Mouse (Mus musculus) heart, embryonic 13.5 days (tissue): ENCODE results near the gene Kcnab2. TPM values are rescaled to one million over a fixed set of nuclear protein-coding genes. Genes with fewer than 3 reads are reported as not detected.
A peak's percentile ranks its signal among the peaks of the same experiment; 100 is the strongest.

Experiments
- ATAC-seq: fragments of 200-750 bp; cut with Nextera tagmentation; 2 replicates; pipeline ENCODE4 v1.8.0; 2017; ENCODE audit warnings: moderate TSS enrichment; ENCODE audit not compliant: insufficient number of reproducible peaks, low FRiP score, low TSS enrichment; ENCODE audit errors: extremely low read depth
- H3K27ac ChIP-seq: fragments of 300-500 bp; sonication (generic); replicated peaks from 2 replicates; pipeline ENCODE4 v1.5.1; 2015; ENCODE audit warnings: moderate library complexity, mild to moderate bottlenecking, inconsistent platforms
- H3K27me3 ChIP-seq: fragments of 300-500 bp; sonication (generic); replicated peaks from 2 replicates; pipeline ENCODE4 v1.6.1; 2015; ENCODE audit warnings: mild to moderate bottlenecking, inconsistent platforms
- H3K36me3 ChIP-seq: fragments of 300-500 bp; sonication (generic); 2 replicates; pipeline ENCODE4 v1.6.1; 2015; ENCODE audit warnings: mild to moderate bottlenecking, inconsistent platforms
- H3K4me1 ChIP-seq: fragments of 300-500 bp; sonication (generic); 2 replicates; pipeline ENCODE4 v1.6.1; 2015; ENCODE audit warnings: inconsistent platforms
- H3K4me2 ChIP-seq: fragments of 300-500 bp; sonication (generic); 2 replicates; pipeline ENCODE4 v1.6.1; 2015; ENCODE audit warnings: inconsistent platforms, mild to moderate bottlenecking, moderate library complexity
- H3K4me3 ChIP-seq: fragments of 300-500 bp; sonication (generic); 2 replicates; pipeline ENCODE4 v1.5.1; 2015; ENCODE audit warnings: moderate library complexity, mild to moderate bottlenecking, inconsistent platforms
- H3K9ac ChIP-seq: fragments of 300-500 bp; sonication (generic); 2 replicates; pipeline ENCODE4 v1.6.1; 2015; ENCODE audit warnings: inconsistent platforms, mild to moderate bottlenecking, moderate library complexity
- H3K9me3 ChIP-seq: fragments of 300-500 bp; sonication (generic); 2 replicates; pipeline ENCODE4 v1.6.1; 2016; ENCODE audit warnings: inconsistent platforms
- WGBS: fragments of 180-500 bp; shearing (Covaris S2); methylation state at CpG from one replicate; pipeline ENCODE4 v1.1.7; 2015; ENCODE audit warnings: mixed read lengths; 5-methylcytosine and 5-hydroxymethylcytosine counted together
- polyA plus RNA-seq: library from polyadenylated mRNA; unstranded; fragments of >200 nt; fragmentation: Nextera tagmentation; extraction: Ambion mirVana; gene quantifications from 2 replicates; pipeline ENCODE4 v1.2.1, GENCODE M21; 2015

Kcnab2 gene
- 4.1 and 5.0 TPM in 2 replicates for polyA plus RNA-seq

- Histone ChIP-seq H3K27ac (peak within 1 kb of the TSS; percentile 58; the same call in 1 of the 2 replicates), H3K4me2 (peak within 1 kb of the TSS; percentile 88), H3K9ac (peak within 1 kb of the TSS; percentile 86), H3K9me3 (0 out of 2 replicates have a peak, but pooled peaks cover 1% of the 10 kb centered on the region), H3K36me3 (no peaks in the 10 kb centered on the region), H3K27me3 (peaks cover 42% of the 10 kb centered on the region), H3K4me1 (peaks cover 15% of the 10 kb centered on the region), H3K4me3 (peak within 1 kb of the TSS; percentile 70)
- peak; percentile 89 for ATAC-seq
- WGBS = under 1% methylated on average over 63 of the region's 63 CpGs
Observed at GRCm38 (mm10) chr4:152477466-152478223, at the start of gene Kcnab2. Gene Kcnab2, minus strand, starts transcription at chr4:152477871.

GRCm38 (mm10) chr4:152520083-152520482, 42.4 kb upstream of the Kcnab2 start:
- WGBS = 27% methylated on average over 6 of the region's 6 CpGs
- ATAC-seq = no peak
- Histone ChIP-seq H3K4me1 (no peaks in the 10 kb centered on the region), H3K27me3 (no peaks in the 10 kb centered on the region), H3K9me3 (no peaks in the 10 kb centered on the region), H3K4me2 (no peak overlapping the region), H3K36me3 (no peaks in the 10 kb centered on the region), H3K4me3 (no peak overlapping the region), H3K9ac (no peak overlapping the region), H3K27ac (no peak overlapping the region)

- no peak overlapping the region for H3K4me3 ChIP-seq
- no peak overlapping the region for H3K27ac ChIP-seq
- H3K9me3 ChIP-seq = no peaks in the 10 kb centered on the region
- no peak for ATAC-seq
- 76% methylated on average over 10 of the region's 10 CpGs for WGBS
- H3K9ac ChIP-seq = no peak overlapping the region
- no peaks in the 10 kb centered on the region for H3K4me1 ChIP-seq
- H3K4me2 ChIP-seq = no peak overlapping the region
- no peaks in the 10 kb centered on the region for H3K36me3 ChIP-seq
- H3K27me3 ChIP-seq = no peaks in the 10 kb centered on the region
Observed at GRCm38 (mm10) chr4:152519106-152519505, 41.4 kb upstream of the Kcnab2 start.

- Histone ChIP-seq H3K4me2 (no peak overlapping the region), H3K9me3 (no peaks in the 10 kb centered on the region; the same call in 1 of the 2 replicates), H3K36me3 (no peaks in the 10 kb centered on the region; the same call in none of the 2 replicates), H3K27ac (no peak overlapping the region), H3K4me1 (no peaks in the 10 kb centered on the region), H3K9ac (no peak overlapping the region), H3K4me3 (no peak overlapping the region), H3K27me3 (no peaks in the 10 kb centered on the region)
- 70% methylated on average over 7 of the region's 7 CpGs for WGBS
- no peak for ATAC-seq
Observed at GRCm38 (mm10) chr4:152514884-152515283, 37.2 kb upstream of the Kcnab2 start.

DNA sequence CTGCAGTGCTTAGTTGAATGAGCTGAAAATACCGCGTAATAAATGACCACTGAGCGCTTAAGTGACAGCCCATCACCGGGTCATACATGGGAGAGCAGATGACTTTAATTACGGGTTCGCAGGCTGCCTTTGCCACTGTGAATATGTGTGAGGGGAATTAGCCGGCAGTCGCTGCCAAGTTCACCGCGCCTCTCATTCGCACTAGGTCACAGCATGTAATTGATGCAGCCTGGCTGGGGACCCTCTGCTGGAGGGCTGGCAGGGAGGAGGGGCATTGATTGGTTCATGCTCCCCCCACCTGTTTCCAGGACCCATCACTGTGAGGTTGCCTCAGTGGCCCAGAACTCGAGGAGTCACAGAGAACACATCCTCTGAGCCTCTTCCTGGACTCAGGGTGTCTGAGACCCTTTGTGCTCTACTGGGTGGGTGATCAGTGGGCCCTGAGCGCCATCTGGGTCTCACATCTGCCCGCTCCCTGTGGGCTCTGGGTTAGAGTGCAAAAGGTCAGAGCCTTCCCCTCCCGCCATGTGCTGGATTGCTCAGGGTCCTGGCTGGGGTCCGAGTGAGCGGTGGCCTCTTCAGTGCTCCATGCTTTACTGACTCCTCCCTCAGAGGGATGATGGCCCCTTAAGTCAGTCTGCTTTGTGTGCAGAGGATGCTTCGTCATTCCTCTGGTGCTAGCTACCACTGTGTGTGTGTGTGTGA, 34.7 kb upstream of the Kcnab2 start:
- ATAC-seq = no peak
- Histone ChIP-seq H3K36me3 (peaks cover 11% of the 10 kb centered on the region), H3K27ac (no peak overlapping the region), H3K4me2 (no peak overlapping the region), H3K9ac (no peak overlapping the region), H3K4me3 (no peak overlapping the region), H3K27me3 (no peaks in the 10 kb centered on the region), H3K9me3 (peaks cover 5% of the 10 kb centered on the region), H3K4me1 (no peaks in the 10 kb centered on the region)
- WGBS = 74% methylated on average over 18 of the region's 18 CpGs

- Histone ChIP-seq H3K4me1 (peaks cover 16% of the 10 kb centered on the region), H3K9me3 (peaks cover 16% of the 10 kb centered on the region), H3K27ac (no peak overlapping the region), H3K4me2 (no peak overlapping the region), H3K36me3 (peaks cover 16% of the 10 kb centered on the region), H3K27me3 (no peaks in the 10 kb centered on the region), H3K9ac (no peak overlapping the region), H3K4me3 (no peak overlapping the region)
- ATAC-seq = no peak
- 39% methylated on average over 20 of the region's 20 CpGs for WGBS
Observed at GRCm38 (mm10) chr4:152494360-152494879, 16.7 kb upstream of the Kcnab2 start.

DNA sequence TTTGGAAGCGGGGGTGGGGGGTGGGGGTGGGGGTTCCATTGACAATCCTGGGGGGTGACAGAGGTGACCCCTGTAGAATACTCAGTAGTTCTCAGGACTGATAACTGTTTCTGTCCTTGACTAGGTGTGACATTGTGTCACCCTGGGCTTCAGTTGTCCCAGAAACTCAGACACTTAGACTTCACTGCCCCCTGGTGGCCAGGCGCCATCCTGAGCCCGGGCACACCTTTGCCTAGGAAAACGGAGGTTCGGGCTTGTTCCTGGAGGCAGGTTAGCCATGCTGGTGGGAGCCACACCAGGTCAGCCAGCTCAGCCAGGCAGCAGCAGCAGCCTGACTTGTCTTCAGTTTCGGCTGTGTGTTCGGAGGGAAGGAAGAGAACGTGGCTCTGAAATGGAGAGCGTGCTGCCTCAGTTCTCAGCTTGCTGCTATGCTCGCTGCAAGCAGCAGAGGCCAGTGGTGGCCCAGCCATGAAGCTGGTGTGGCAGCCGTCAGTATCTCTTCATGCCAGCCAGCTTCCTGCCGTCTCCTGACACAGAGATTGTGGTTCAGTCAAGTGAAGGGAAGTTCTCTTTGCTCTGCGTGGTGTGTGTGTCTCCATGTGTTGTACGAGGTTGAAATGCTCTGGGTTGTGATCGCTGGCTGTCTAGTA, 13.7 kb upstream of the Kcnab2 start:
- 42% methylated on average over 15 of the region's 15 CpGs for WGBS

GRCm38 (mm10) chr4:152490311-152490710, 12.6 kb upstream of the Kcnab2 start:
- Histone ChIP-seq H3K4me3 (no peak overlapping the region), H3K4me1 (peaks cover 11% of the 10 kb centered on the region), H3K9me3 (no peaks in the 10 kb centered on the region), H3K27ac (no peak overlapping the region), H3K27me3 (no peaks in the 10 kb centered on the region), H3K9ac (no peak overlapping the region), H3K4me2 (no peak overlapping the region), H3K36me3 (no peaks in the 10 kb centered on the region)
- no peak for ATAC-seq
- 71% methylated on average over 14 of the region's 14 CpGs for WGBS

More for the DNA sequence above, 13.7 kb upstream of the Kcnab2 start:
- H3K36me3 ChIP-seq = no peaks in the 10 kb centered on the region
- H3K4me1 ChIP-seq = peaks cover 14% of the 10 kb centered on the region
- ATAC-seq = no peak
- no peaks in the 10 kb centered on the region for H3K27me3 ChIP-seq
- H3K4me2 ChIP-seq = peak overlapping the region; percentile 39
- H3K9ac ChIP-seq = no peak overlapping the region
- no peaks in the 10 kb centered on the region for H3K9me3 ChIP-seq
- H3K4me3 ChIP-seq = no peak overlapping the region
- no peak overlapping the region for H3K27ac ChIP-seq

- no peak overlapping the region for H3K27ac ChIP-seq
- H3K4me1 ChIP-seq = peaks cover 11% of the 10 kb centered on the region
- H3K9me3 ChIP-seq = no peaks in the 10 kb centered on the region
- H3K9ac ChIP-seq = no peak overlapping the region
- no peaks in the 10 kb centered on the region for H3K36me3 ChIP-seq
- H3K27me3 ChIP-seq = no peaks in the 10 kb centered on the region
- ATAC-seq = no peak
- no peak overlapping the region for H3K4me2 ChIP-seq
- 77% methylated on average over 10 of the region's 10 CpGs for WGBS
- H3K4me3 ChIP-seq = no peak overlapping the region
Observed at GRCm38 (mm10) chr4:152488046-152488445, 10.4 kb upstream of the Kcnab2 start.

- H3K36me3 ChIP-seq = no peaks in the 10 kb centered on the region
- H3K9ac ChIP-seq = no peak overlapping the region
- H3K27ac ChIP-seq = no peak overlapping the region
- no peak overlapping the region for H3K4me3 ChIP-seq
- peaks cover 15% of the 10 kb centered on the region for H3K4me1 ChIP-seq
- H3K4me2 ChIP-seq = no peak overlapping the region
- peaks cover 28% of the 10 kb centered on the region for H3K27me3 ChIP-seq
- no peak for ATAC-seq
- no peaks in the 10 kb centered on the region for H3K9me3 ChIP-seq
- WGBS = 49% methylated on average over 8 of the region's 8 CpGs
Observed at GRCm38 (mm10) chr4:152480426-152480825, 2.8 kb upstream of the Kcnab2 start.

DNA sequence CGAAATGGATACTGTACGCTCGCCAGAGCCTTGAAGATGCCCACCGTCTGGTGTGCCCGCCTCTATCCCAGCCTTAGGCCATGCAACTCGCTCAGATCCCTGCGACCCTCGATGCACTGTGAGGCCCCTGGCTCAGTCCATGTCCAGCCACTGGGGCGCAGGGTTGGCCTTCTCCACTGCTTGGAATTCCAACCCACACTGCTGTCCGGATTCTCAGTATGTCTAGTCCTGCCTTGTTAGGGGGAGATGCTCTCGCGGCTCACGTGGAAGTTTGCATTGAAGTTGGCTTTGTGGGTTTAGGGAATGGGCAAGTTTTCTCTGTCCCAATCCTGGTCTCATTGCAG, 525 bp upstream of the Kcnab2 start:
- H3K9ac ChIP-seq = peak overlapping the region; percentile 86
- ATAC-seq = peak; percentile 20; the same call in 1 of the 2 replicates
- H3K27me3 ChIP-seq = peaks cover 42% of the 10 kb centered on the region
- H3K4me2 ChIP-seq = peak overlapping the region; percentile 88
- no peaks in the 10 kb centered on the region for H3K36me3 ChIP-seq
- peaks cover 15% of the 10 kb centered on the region for H3K4me1 ChIP-seq
- no peaks in the 10 kb centered on the region for H3K9me3 ChIP-seq
- peak overlapping the region; percentile 70 for H3K4me3 ChIP-seq
- peak overlapping the region; percentile 58; the same call in 1 of the 2 replicates for H3K27ac ChIP-seq
- 2% methylated on average over 13 of the region's 13 CpGs for WGBS
